Mouse (Mus musculus) forebrain, embryonic 11.5 days (tissue): ENCODE measurements around the gene Rab6a. TPM values are rescaled to one million over a fixed set of nuclear protein-coding genes. Genes with fewer than 3 reads are reported as not detected.

ENCODE experiments used
- ATAC-seq: fragments of 200-750 bp; cut with Nextera tagmentation; replicated peaks from 2 replicates; pipeline ENCODE4 v1.8.0; 2017; ENCODE audit warnings: moderate TSS enrichment; ENCODE audit not compliant: low FRiP score
- DNase-seq: peaks from one replicate; pipeline ENCODE4 v3.0.0-alpha.2; 2017; ENCODE audit warnings: low spot score
- H3K27ac ChIP-seq: fragments of 300-500 bp; sonication (generic); 2 replicates; pipeline ENCODE4 v1.5.1; 2014; ENCODE audit warnings: low read depth, low read length
- H3K27me3 ChIP-seq: fragments of 300-500 bp; sonication (generic); 2 replicates; pipeline ENCODE4 v1.6.1; 2014; ENCODE audit warnings: mild to moderate bottlenecking, low read length, mixed read lengths; ENCODE audit not compliant: control insufficient read depth, insufficient read depth
- H3K36me3 ChIP-seq: fragments of 300-500 bp; sonication (generic); 2 replicates; pipeline ENCODE4 v1.6.1; 2014; ENCODE audit warnings: mild to moderate bottlenecking, low read length, moderate library complexity, mixed read lengths; ENCODE audit not compliant: control insufficient read depth, insufficient read depth
- H3K4me1 ChIP-seq: fragments of 300-500 bp; sonication (generic); replicated peaks from 2 replicates; pipeline ENCODE4 v1.6.1; 2014; ENCODE audit warnings: low read length, mixed read lengths; ENCODE audit not compliant: control insufficient read depth, insufficient read depth
- H3K4me2 ChIP-seq: fragments of 300-500 bp; sonication (generic); 2 replicates; pipeline ENCODE4 v1.6.1; 2014; ENCODE audit warnings: low read depth, mild to moderate bottlenecking, low read length, moderate library complexity, mixed read lengths; ENCODE audit not compliant: severe bottlenecking
- H3K4me3 ChIP-seq: fragments of 300-500 bp; sonication (generic); 2 replicates; pipeline ENCODE4 v1.5.1; 2014; ENCODE audit warnings: low read depth, low read length
- H3K9ac ChIP-seq: fragments of 300-500 bp; sonication (generic); 2 replicates; pipeline ENCODE4 v1.6.1; 2014; ENCODE audit warnings: low read length
- H3K9me3 ChIP-seq: fragments of 300-500 bp; sonication (generic); 2 replicates; pipeline ENCODE4 v1.6.1; 2016; ENCODE audit warnings: low read length, mixed read lengths; ENCODE audit not compliant: control insufficient read depth
- WGBS: fragments of 180-500 bp; shearing (Covaris S2); extraction: QIAGEN DNeasy Blood & Tissue Kit; methylation state at CpG from one replicate; pipeline ENCODE4 v1.1.7; 2014; 5-methylcytosine and 5-hydroxymethylcytosine counted together
- polyA plus RNA-seq: library from polyadenylated mRNA; unstranded; fragments of >200 nt; fragmentation: Nextera tagmentation; extraction: Ambion mirVana; gene quantifications from 2 replicates; pipeline ENCODE4 v1.2.1, GENCODE M21; 2014

The Rab6a gene
- polyA plus RNA-seq, 1 experiment from 2014 or later, result 147 TPM

DNA sequence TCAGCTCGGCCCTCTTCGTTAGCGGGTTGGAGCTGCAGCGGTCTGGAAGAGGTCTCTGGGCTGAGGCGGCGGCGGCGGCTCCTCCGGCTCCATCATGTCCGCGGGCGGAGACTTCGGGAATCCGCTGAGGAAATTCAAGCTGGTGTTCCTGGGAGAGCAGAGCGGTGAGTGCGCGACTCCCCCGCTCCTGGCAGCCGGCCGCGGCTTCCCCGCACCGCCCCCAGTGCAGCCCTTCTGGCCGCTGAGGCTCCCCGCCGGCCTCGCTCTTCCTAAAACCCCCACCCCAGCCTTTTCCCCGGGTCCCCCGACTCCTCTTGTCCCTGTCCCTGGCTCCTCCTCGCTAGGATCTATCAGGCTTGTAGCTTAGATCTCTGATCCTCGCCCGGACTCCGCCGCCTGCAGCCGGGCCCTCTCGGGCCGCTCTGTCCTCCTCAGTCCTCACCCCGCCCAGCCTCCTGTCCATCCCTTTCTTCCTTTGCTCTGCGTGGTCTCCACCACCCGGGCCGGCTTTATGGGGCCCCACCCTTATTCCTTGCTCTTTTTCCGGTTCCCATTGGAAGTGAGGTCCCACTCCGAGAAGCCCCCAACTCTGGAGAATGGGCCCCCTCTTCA lies 1.0 kb downstream of the Rab6a start, which contains the start of gene Mrpl48:
Mrpl48 (minus strand) TSS at position 172 of the 612 bp plus-strand sequence.
- DNase-seq (peak; percentile 75), ATAC-seq (peak; percentile 44)
- Histone ChIP-seq H3K27ac (peak within 1 kb of the TSS; percentile 98), H3K4me1 (no peaks in the 10 kb centered on the region), H3K27me3 (no peaks in the 10 kb centered on the region), H3K36me3 (no peaks in the 10 kb centered on the region), H3K9ac (peak within 1 kb of the TSS; percentile 98), H3K4me2 (peak within 1 kb of the TSS; percentile 55), H3K9me3 (no peaks in the 10 kb centered on the region), H3K4me3 (peak within 1 kb of the TSS; percentile 96)
- WGBS, result under 1% methylated on average over 43 of the region's 43 CpGs

GRCm38 (mm10) chr7:100608910-100609309 lies 1.7 kb downstream of the Rab6a start:
- H3K27ac ChIP-seq, result no peak overlapping the region
- 28% methylated on average over 4 of the region's 4 CpGs for WGBS

GRCm38 (mm10) chr7:100616121-100616857 lies 9.1 kb downstream of the Rab6a start:
- H3K27ac ChIP-seq, result no peak overlapping the region
- no peak for DNase-seq
- H3K27me3 ChIP-seq, result no peaks in the 10 kb centered on the region
- H3K4me1 ChIP-seq, result no peaks in the 10 kb centered on the region
- no peak overlapping the region for H3K4me2 ChIP-seq
- no peak overlapping the region for H3K9ac ChIP-seq
- 92% methylated on average over 4 of the region's 4 CpGs for WGBS
- no peak for ATAC-seq
- H3K36me3 ChIP-seq, result no peaks in the 10 kb centered on the region
- no peaks in the 10 kb centered on the region for H3K9me3 ChIP-seq
- no peak overlapping the region for H3K4me3 ChIP-seq

More at GRCm38 (mm10) chr7:100608910-100609309, 1.7 kb downstream of the Rab6a start:
- Histone ChIP-seq H3K9ac (peak overlapping the region; percentile 98), H3K4me1 (no peaks in the 10 kb centered on the region), H3K27me3 (no peaks in the 10 kb centered on the region), H3K4me3 (peak overlapping the region; percentile 96), H3K9me3 (no peaks in the 10 kb centered on the region), H3K4me2 (peak overlapping the region; percentile 51), H3K36me3 (no peaks in the 10 kb centered on the region)
- ATAC-seq (no peak), DNase-seq (no peak)

DNA sequence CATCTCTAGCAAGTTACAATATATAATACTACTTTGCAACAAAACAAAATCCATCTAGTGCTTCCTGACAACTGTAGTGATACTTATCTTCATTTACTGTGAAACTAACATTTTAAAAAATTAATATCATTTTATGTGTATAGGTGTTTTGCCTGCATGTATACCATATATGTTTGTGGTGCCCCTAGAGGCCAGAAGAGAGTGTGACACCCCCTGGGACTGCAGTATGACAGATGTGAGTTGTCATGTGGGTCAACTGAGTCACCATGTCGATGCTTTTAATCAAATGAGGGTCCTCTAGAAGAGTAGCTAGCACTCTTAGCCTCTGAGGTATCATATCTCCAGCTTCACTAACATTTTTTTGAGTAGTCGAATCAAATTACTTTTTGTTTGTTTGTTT lies 15.1 kb downstream of the Rab6a start:
- H3K27me3 ChIP-seq, result no peaks in the 10 kb centered on the region
- H3K9me3 ChIP-seq, result no peaks in the 10 kb centered on the region
- 82% methylated on average over 2 of the region's 2 CpGs for WGBS
- DNase-seq, result no peak
- no peak overlapping the region for H3K9ac ChIP-seq
- no peak overlapping the region for H3K4me2 ChIP-seq
- no peaks in the 10 kb centered on the region for H3K36me3 ChIP-seq
- no peak overlapping the region for H3K27ac ChIP-seq
- H3K4me3 ChIP-seq, result no peak overlapping the region
- no peak for ATAC-seq
- no peaks in the 10 kb centered on the region for H3K4me1 ChIP-seq

DNA sequence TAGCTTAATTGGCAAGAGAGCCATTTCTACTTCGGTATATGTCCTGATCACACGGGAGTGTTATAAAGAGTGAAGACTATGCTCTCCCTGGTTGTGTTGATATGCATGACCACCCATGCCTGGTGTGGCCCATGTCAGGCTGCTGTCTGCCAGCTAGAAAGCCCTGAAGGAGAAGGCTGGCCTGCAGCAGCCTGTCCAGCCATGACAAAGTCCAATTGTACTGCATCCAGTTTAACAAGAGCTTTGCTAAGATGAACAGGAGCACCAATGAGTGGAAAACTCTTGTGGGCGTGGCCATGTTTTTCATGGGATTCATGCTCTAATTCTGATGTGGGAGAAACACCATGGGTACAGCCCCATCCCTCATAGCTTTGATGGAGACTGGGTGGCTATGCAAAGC lies 17.3 kb downstream of the Rab6a start:
- Histone ChIP-seq H3K4me3 (no peak overlapping the region), H3K9ac (no peak overlapping the region), H3K4me2 (no peak overlapping the region), H3K4me1 (no peaks in the 10 kb centered on the region), H3K36me3 (no peaks in the 10 kb centered on the region), H3K9me3 (no peaks in the 10 kb centered on the region), H3K27ac (no peak overlapping the region), H3K27me3 (no peaks in the 10 kb centered on the region)
- ATAC-seq (no peak), DNase-seq (no peak)
- WGBS, result 92% methylated on average over 3 of the region's 3 CpGs

DNA sequence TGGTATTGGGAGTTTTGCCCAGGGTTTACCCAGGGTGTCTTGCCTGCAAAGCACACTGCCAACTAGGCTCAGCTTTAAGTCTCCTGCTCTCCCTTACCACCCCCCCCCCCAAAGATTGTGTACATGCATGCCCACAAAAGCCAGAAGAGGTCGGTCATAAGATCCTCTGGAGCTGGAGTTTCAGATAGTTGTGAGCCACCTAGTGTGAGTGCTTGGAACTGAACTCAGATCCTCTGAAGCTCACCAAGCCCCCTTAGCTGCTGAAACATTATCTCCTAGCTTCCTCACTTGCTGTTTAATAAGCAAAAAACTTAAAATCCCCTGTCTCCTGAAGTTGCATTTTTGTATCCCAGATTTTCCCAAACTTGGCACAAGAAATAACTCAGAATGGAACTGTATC lies 30.4 kb downstream of the Rab6a start:
- WGBS, result 4% methylated on average over 1 of the region's 1 CpGs

DNA sequence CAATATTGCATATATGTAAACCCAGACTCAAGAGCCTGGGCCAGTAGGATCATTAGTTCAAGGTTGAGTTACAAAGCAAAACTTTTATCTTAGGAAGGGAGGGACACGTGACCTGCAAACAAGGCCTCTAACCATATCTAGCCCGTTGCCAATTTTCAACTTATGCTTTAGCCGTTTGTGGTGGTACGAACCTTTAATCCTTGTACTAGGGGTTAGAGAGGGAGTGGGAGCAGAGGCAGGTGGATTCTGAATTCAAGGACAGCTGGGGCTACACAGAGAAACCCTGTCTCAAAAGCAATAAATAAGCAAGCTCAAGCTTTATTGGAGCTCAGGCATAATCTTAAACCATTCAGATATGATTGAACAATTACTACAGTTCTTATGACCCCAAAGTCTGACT lies 35.2 kb downstream of the Rab6a start:
- Histone ChIP-seq H3K9me3 (no peaks in the 10 kb centered on the region), H3K4me3 (no peak overlapping the region), H3K27ac (no peak overlapping the region), H3K4me1 (no peaks in the 10 kb centered on the region), H3K36me3 (no peaks in the 10 kb centered on the region), H3K9ac (no peak overlapping the region), H3K4me2 (no peak overlapping the region), H3K27me3 (no peaks in the 10 kb centered on the region)
- no peak for ATAC-seq
- DNase-seq, result no peak
- WGBS, result 94% methylated on average over 4 of the region's 4 CpGs

More for the DNA sequence above, 30.4 kb downstream of the Rab6a start:
- H3K9me3 ChIP-seq, result no peaks in the 10 kb centered on the region
- no peak overlapping the region for H3K9ac ChIP-seq
- no peaks in the 10 kb centered on the region for H3K4me1 ChIP-seq
- H3K4me2 ChIP-seq, result no peak overlapping the region
- no peak overlapping the region for H3K4me3 ChIP-seq
- DNase-seq (no peak), ATAC-seq (no peak)
- H3K36me3 ChIP-seq, result no peaks in the 10 kb centered on the region; the same call in 1 of the 2 replicates
- no peak overlapping the region for H3K27ac ChIP-seq
- H3K27me3 ChIP-seq, result no peaks in the 10 kb centered on the region

DNA sequence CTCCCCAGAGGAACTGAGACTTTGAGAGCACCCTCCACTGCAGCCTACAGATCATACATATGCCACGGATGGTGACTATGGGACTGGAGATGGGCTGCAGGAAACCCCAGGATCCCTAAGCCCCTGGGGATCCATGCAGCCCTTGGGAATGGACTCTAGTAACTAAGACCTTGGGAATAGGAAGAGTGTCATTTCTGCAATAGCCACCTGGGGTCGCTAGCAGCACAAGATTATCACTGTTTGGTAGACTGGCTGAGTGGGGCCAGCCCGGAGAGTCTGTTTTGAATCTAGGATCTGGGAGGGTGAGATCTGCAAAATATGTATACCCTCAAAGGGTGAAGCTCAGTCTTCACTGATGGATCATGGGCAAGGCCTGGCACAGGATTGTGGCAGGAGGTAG lies 37.9 kb downstream of the Rab6a start:
- Histone ChIP-seq H3K27ac (no peak overlapping the region), H3K4me1 (no peaks in the 10 kb centered on the region), H3K36me3 (no peaks in the 10 kb centered on the region), H3K27me3 (no peaks in the 10 kb centered on the region), H3K4me3 (no peak overlapping the region), H3K9me3 (no peaks in the 10 kb centered on the region), H3K9ac (no peak overlapping the region), H3K4me2 (no peak overlapping the region)
- DNase-seq (peak; percentile 81), ATAC-seq (no peak)
- WGBS, result 31% methylated on average over 3 of the region's 3 CpGs
